Mouse (Mus musculus) liver, embryonic 14.5 days (tissue): ENCODE results near the gene Trpd52l3. TPM values are rescaled to one million over a fixed set of nuclear protein-coding genes. Genes with fewer than 3 reads are reported as not detected.
"Not testable (repeated sequence)": the region's sequence is repeated elsewhere in the genome, so short reads cannot be mapped to it uniquely, and the experiment has no call there.

ENCODE experiments used
- ATAC-seq: fragments of 200-750 bp; cut with Nextera tagmentation; 2 replicates; pipeline ENCODE4 v1.8.0; 2017; ENCODE audit warnings: moderate number of reproducible peaks, mild to moderate bottlenecking, moderate library complexity; ENCODE audit not compliant: insufficient read depth
- DNase-seq, 3 experiments: peaks; one replicate each; pipeline ENCODE4 v3.0.0-alpha.2; 2012 to 2013; ENCODE audit warnings: low read depth in 3 of 3, low spot score in 3 of 3
- H3K27ac ChIP-seq: fragments of 300-500 bp; sonication (generic); 2 replicates; pipeline ENCODE4 v1.5.1; 2014; ENCODE audit warnings: moderate library complexity, mild to moderate bottlenecking, control low read depth, inconsistent platforms
- H3K27me3 ChIP-seq: fragments of 300-500 bp; sonication (generic); 2 replicates; pipeline ENCODE4 v1.6.1; 2014; ENCODE audit warnings: mild to moderate bottlenecking, low read length, moderate library complexity; ENCODE audit not compliant: control insufficient read depth, insufficient read depth
- H3K36me3 ChIP-seq: fragments of 300-500 bp; sonication (generic); replicated peaks from 2 replicates; pipeline ENCODE4 v1.6.1; 2014; ENCODE audit warnings: low read depth; ENCODE audit not compliant: control insufficient read depth, insufficient read depth
- H3K4me1 ChIP-seq, 2 experiments: fragments of 200-500 bp in 1 of 2; fragments of 300-500 bp in 1 of 2; sonication (generic) in 1 of 2; replicated peaks; 2 replicates each; pipeline ENCODE4 v1.6.1; 2012 to 2014; ENCODE audit warnings: antibody characterized with exemption in 1 of 2, inconsistent platforms in 1 of 2, low read length in 1 of 2; ENCODE audit not compliant: control insufficient read depth in 2 of 2, insufficient read depth in 2 of 2
- H3K4me2 ChIP-seq: fragments of 300-500 bp; sonication (generic); 2 replicates; pipeline ENCODE4 v1.6.1; 2014; ENCODE audit warnings: low read depth, mild to moderate bottlenecking, control low read depth, moderate library complexity
- H3K4me3 ChIP-seq, 2 experiments: fragments of 200-500 bp in 1 of 2; fragments of 300-500 bp in 1 of 2; sonication (generic) in 1 of 2; 2 replicates each; pipeline ENCODE4 v1.5.1; 2012 to 2014; ENCODE audit warnings: low read depth in 2 of 2, low read length in 2 of 2, mild to moderate bottlenecking in 2 of 2, control low read depth in 1 of 2, inconsistent platforms in 1 of 2, moderate library complexity in 1 of 2; ENCODE audit not compliant: insufficient read depth in 1 of 2
- H3K9ac ChIP-seq: fragments of 300-500 bp; sonication (generic); replicated peaks from 2 replicates; pipeline ENCODE4 v1.6.1; 2014; ENCODE audit warnings: mild to moderate bottlenecking, control low read depth, moderate library complexity
- H3K9me3 ChIP-seq: fragments of 300-500 bp; sonication (generic); 2 replicates; pipeline ENCODE4 v1.6.1; 2016; ENCODE audit warnings: low read length, mixed read lengths; ENCODE audit not compliant: control insufficient read depth
- CTCF ChIP-seq: IDR thresholded peaks from 2 replicates; pipeline ENCODE4 v1.5.1; 2016; ENCODE audit warnings: antibody characterized with exemption, low read depth, control low read depth
- EP300 ChIP-seq: IDR thresholded peaks from 2 replicates; pipeline ENCODE4 v1.6.1; 2016; ENCODE audit warnings: antibody characterized with exemption, low read depth
- WGBS: fragments of 180-500 bp; shearing (Covaris S2); extraction: QIAGEN DNeasy Blood & Tissue Kit; methylation state at CpG from one replicate; pipeline ENCODE4 v1.1.7; 2014; ENCODE audit not compliant: insufficient replicate concordance; 5-methylcytosine and 5-hydroxymethylcytosine counted together
- polyA plus RNA-seq, 2 experiments: library from polyadenylated mRNA; depleted of rRNA in 1 of 2; stranded (reverse) in 1 of 2; unstranded in 1 of 2; fragments of >200 nt; fragmentation: Nextera tagmentation in 1 of 2; extraction: Ambion mirVana in 1 of 2; gene quantifications; 2 replicates each; pipeline versions ENCODE4 v1.2.1 to v1.2.3; 2012 to 2014

Gene Trpd52l3
- polyA plus RNA-seq, 2 experiments, result not detected

- Histone ChIP-seq H3K9me3 (no peaks in the 10 kb centered on the region), H3K9ac (no peak overlapping the region), H3K27ac (no peak overlapping the region), H3K4me2 (peak overlapping the region; percentile 4; the same call in 1 of the 2 replicates), H3K4me1 (peaks cover 0 to 6% of the 10 kb centered on the region in 2 experiments; a peak in 1 of 4 replicates), H3K4me3 (no peak overlapping the region), H3K27me3 (no peaks in the 10 kb centered on the region), H3K36me3 (no peaks in the 10 kb centered on the region)
- DNase-seq, result no peak
- WGBS, result 39% methylated on average over 13 of the region's 13 CpGs
- no peak for ATAC-seq
- TF ChIP-seq CTCF, result no peak
- TF ChIP-seq EP300, result no peak
Observed at GRCm38 (mm10) chr19:30010520-30011296, 7.1 kb downstream of the Trpd52l3 start.

GRCm38 (mm10) chr19:30014331-30014730 is 10.7 kb downstream of the Trpd52l3 start:
- TF ChIP-seq EP300 (peak; percentile 45), CTCF (no peak)
- DNase-seq, result no peak
- H3K27me3 ChIP-seq, result no peaks in the 10 kb centered on the region
- no peak overlapping the region for H3K4me2 ChIP-seq
- H3K9ac ChIP-seq, result no peak overlapping the region
- 20% methylated on average over 3 of the region's 3 CpGs for WGBS
- no peak for ATAC-seq
- no peak overlapping the region for H3K27ac ChIP-seq
- H3K4me1 ChIP-seq, result peaks cover 0 to 9% of the 10 kb centered on the region in 2 experiments; a peak in 1 of 4 replicates
- no peak overlapping the region for H3K4me3 ChIP-seq
- no peaks in the 10 kb centered on the region for H3K36me3 ChIP-seq
- H3K9me3 ChIP-seq, result no peaks in the 10 kb centered on the region

- DNase-seq, result no peak
- Histone ChIP-seq H3K4me1 (peaks cover 0 to 6% of the 10 kb centered on the region in 2 experiments; a peak in 1 of 4 replicates), H3K9ac (no peak overlapping the region), H3K36me3 (no peaks in the 10 kb centered on the region), H3K4me3 (no peak overlapping the region), H3K9me3 (no peaks in the 10 kb centered on the region), H3K27me3 (no peaks in the 10 kb centered on the region), H3K4me2 (no peak overlapping the region), H3K27ac (no peak overlapping the region)
- WGBS, result 52% methylated on average over 6 of the region's 6 CpGs
- ATAC-seq, result no peak
- TF ChIP-seq CTCF (no peak), EP300 (no peak)
Observed at GRCm38 (mm10) chr19:30016156-30016555, 12.6 kb downstream of the Trpd52l3 start.

GRCm38 (mm10) chr19:30023419-30023818 is 19.8 kb downstream of the Trpd52l3 start:
- 81% methylated on average over 10 of the region's 10 CpGs for WGBS
- not testable (repeated sequence) for H3K4me2 ChIP-seq, H3K9ac ChIP-seq, H3K4me1 ChIP-seq, ATAC-seq, H3K36me3 ChIP-seq, H3K27ac ChIP-seq, H3K9me3 ChIP-seq, H3K27me3 ChIP-seq, H3K4me3 ChIP-seq, DNase-seq

- H3K27ac ChIP-seq, result no peak overlapping the region
- no peaks in the 10 kb centered on the region for H3K27me3 ChIP-seq
- peaks cover 3% of the 10 kb centered on the region; the same call in 1 of the 2 replicates for H3K36me3 ChIP-seq
- WGBS, result 71% methylated on average over 11 of the region's 11 CpGs
- peaks cover 11 to 16% of the 10 kb centered on the region in 2 experiments for H3K4me1 ChIP-seq
- H3K9me3 ChIP-seq, result no peaks in the 10 kb centered on the region
- TF ChIP-seq CTCF, result no peak
- no peak for TF ChIP-seq EP300
- ATAC-seq (no peak), DNase-seq (no peak)
- H3K9ac ChIP-seq, result no peak overlapping the region
- peak overlapping the region; percentile 74 for H3K4me2 ChIP-seq
- H3K4me3 ChIP-seq, result no peak overlapping the region; a peak in 1 of 4 replicates
Observed at GRCm38 (mm10) chr19:30029002-30029710, 25.6 kb downstream of the Trpd52l3 start.
